15 mouse cellular contexts compared by ENCODE assay signal in genomic region chr10:75417363-75418042, GRCm38 (mm10). TPM values are rescaled to one million over a fixed set of nuclear protein-coding genes. Genes with fewer than 3 reads are reported as not detected.
A peak's percentile ranks its signal among the peaks of the same experiment; 100 is the strongest.
DNase-seq lines count a peak whose midpoint lies in the region; ATAC-seq and TF ChIP-seq lines count a peak whose summit lies in the region.
"Had no signal": no experiment of that assay in that cellular context is flagged by ENCODE, and none has a peak within 500 bp of the region (broad histone marks: within the 10 kb centered on the region; RNA-seq: fewer than 3 reads in every experiment).

No protein-coding gene starts in this region.

- peak; percentile 35 for TF ChIP-seq CTCF in layer of hippocampus, adult 2 months (conservative IDR thresholded peaks at IDR 0.05)

- intact Hi-C loops in left cerebral cortex, postnatal 4 days (cut with DNase I) = no loop called here

- H3K27ac ChIP-seq in layer of hippocampus, adult 2 months = no peak overlapping the region
- H3K27ac ChIP-seq: embryonic facial prominence, embryonic 13.5 days; heart, embryonic 15.5 days; limb, embryonic 13.5 days had no signal

- peak; percentile 56 for ATAC-seq in granulocyte monocyte progenitor cell, adult 5-6 weeks (replicated peaks; ENCODE audit: poor library complexity, severe bottlenecking)

- no peak overlapping the region for H3K4me3 ChIP-seq in layer of hippocampus, adult 2 months
- H3K4me3 ChIP-seq: embryonic facial prominence, embryonic 13.5 days; heart, embryonic 15.5 days; limb, embryonic 13.5 days had no signal

- no peak for DNase-seq in layer of hippocampus, adult 2 months (ENCODE audit: low spot score in 2 of 2)
- DNase-seq in layer of hippocampus, postnatal 36 days = no peak
- peak; percentile 12 to 16 for DNase-seq in B cell, adult 2 months
- DNase-seq in ES-CJ7 (ENCODE audit: low read depth, low spot score) = peak; percentile 50
- no peak for DNase-seq in left cerebral cortex, postnatal 4 days
- DNase-seq in gastrocnemius, postnatal 10 days = no peak
- no peak for DNase-seq in cerebellum, postnatal 14 days
- DNase-seq: cerebellum, postnatal 25 days; heart, adult 11 months; kidney, adult 18-20 months; thymus, postnatal 25 days had no signal

RNA-seq across cellular contexts. Expression of gene Upb1, which starts 16.6 kb away (rescaled TPM):
- under 1 TPM in 1 of 2 experiments, not detected in 1; 0.31 TPM for total RNA-seq in layer of hippocampus, adult 2 months (2021)
- total RNA-seq in layer of hippocampus, postnatal 36 days (2021) = not detected
- total RNA-seq in granulocyte monocyte progenitor cell, adult 5-6 weeks (2014; fragmentation: Nextera tagmentation) = not detected in 2 replicates
- total RNA-seq in granulocyte monocyte progenitor cell, adult 5-6 weeks (2017) = 0.31 TPM in 1 of 2 replicates, not detected in the other
- under 1 TPM; 0.12 to 0.52 TPM for total RNA-seq in left cerebral cortex, postnatal 4 days (2021)
- total RNA-seq in gastrocnemius, postnatal 10 days (2021) = under 1 TPM; 0.20 to 0.21 TPM

Comparison
In these comparisons a context has a peak if more than half of its experiments do, and no peak if none do; other contexts are left out.
1. DNase-seq: peak in B cell, adult 2 months (2 of 2) and ES-CJ7 (single experiment); none in layer of hippocampus, adult 2 months (0 of 2), layer of hippocampus, postnatal 36 days (0 of 2), left cerebral cortex, postnatal 4 days (single experiment), gastrocnemius, postnatal 10 days (single experiment) and cerebellum, postnatal 14 days (0 of 2).